Mouse (Mus musculus): Measurements from ENCODE around the gene Foxp4.

DNA sequence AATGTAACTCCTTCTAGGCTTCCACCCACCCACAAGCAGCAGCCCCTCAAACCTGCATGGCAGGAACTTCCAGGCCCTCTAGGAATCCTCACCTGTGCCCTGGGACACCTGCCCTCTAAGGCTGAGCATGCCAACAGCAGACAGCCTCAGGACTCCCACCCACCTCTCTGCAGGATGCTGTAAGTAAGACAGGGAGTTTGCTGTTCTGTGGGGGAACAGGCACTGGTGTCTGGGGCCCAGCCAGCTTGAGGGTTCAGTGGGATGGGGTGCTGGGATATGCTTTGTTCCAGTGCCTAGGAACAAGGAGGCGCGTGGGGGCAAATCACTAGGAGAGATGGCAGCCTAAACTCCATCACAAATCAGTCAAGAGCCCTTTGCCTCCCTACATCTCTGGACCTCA, 16.4 kb downstream of the Foxp4 start:
- TF ChIP-seq MYC (IDR thresholded peaks at IDR 0.05; ENCODE audit: low read depth, low read length) (no peak), ZMIZ1 (IDR thresholded peaks at IDR 0.05; ENCODE audit: low read depth, low read length) (no peak), GATA1 (IDR thresholded peaks at IDR 0.05; ENCODE audit: low read depth, low read length) (no peak), CTCF (IDR thresholded peaks at IDR 0.05 in 2 of 3, conservative IDR thresholded peaks at IDR 0.05 in 1 of 3; ENCODE audit: control insufficient read depth in 1 of 3, insufficient read depth in 1 of 3, low read depth in 2 of 3, low read length in 3 of 3, poor library complexity in 1 of 3, severe bottlenecking in 1 of 3) (no peak), POLR2A (IDR thresholded peaks at IDR 0.05; ENCODE audit: control insufficient read depth in 1 of 2, insufficient read depth in 1 of 2, low read depth in 1 of 2, low read length in 2 of 2, poor library complexity in 1 of 2) (no peak)
